Mouse (Mus musculus) megakaryocyte, embryonic 14.5 days (primary cell): Measurements from ENCODE around the gene Spink2. TPM values are rescaled to one million over a fixed set of nuclear protein-coding genes. Genes with fewer than 3 reads are reported as not detected.
A peak's percentile ranks its signal among the peaks of the same experiment; 100 is the strongest.
"Not testable (repeated sequence)": the region's sequence is repeated elsewhere in the genome, so short reads cannot be mapped to it uniquely, and the experiment has no call there.

Source experiments
- H3K27me3 ChIP-seq: replicated peaks from 2 replicates; pipeline ENCODE3; 2012; ENCODE audit warnings: inconsistent platforms
- H3K36me3 ChIP-seq: replicated peaks from 2 replicates; pipeline ENCODE3; 2012; ENCODE audit warnings: low read length, inconsistent platforms, mixed read lengths
- H3K4me1 ChIP-seq: 2 replicates; pipeline ENCODE4 v1.6.1; 2012; ENCODE audit warnings: inconsistent platforms
- H3K4me3 ChIP-seq: replicated peaks from 2 replicates; pipeline ENCODE3; 2012; ENCODE audit warnings: moderate library complexity, mild to moderate bottlenecking, inconsistent platforms
- H3K9me3 ChIP-seq: 2 replicates; pipeline ENCODE4 v1.6.1; 2012; ENCODE audit warnings: inconsistent platforms
- FLI1 ChIP-seq: IDR thresholded peaks from 2 replicates; pipeline ENCODE4 v1.6.1; 2012; ENCODE audit warnings: low read length, inconsistent platforms, mixed read lengths
- GATA1 ChIP-seq: IDR thresholded peaks from 3 replicates; pipeline ENCODE4 v1.6.1; 2012; ENCODE audit warnings: mixed read lengths, low read length, inconsistent platforms, borderline replicate concordance
- polyA plus RNA-seq: library from polyadenylated mRNA; stranded (reverse); fragments of >175 nt; gene quantifications from 2 replicates; pipeline ENCODE4 v1.2.3, GENCODE M21; 2012; ENCODE audit warnings: low replicate concordance; ENCODE audit not compliant: insufficient read depth

Spink2 gene
- polyA plus RNA-seq, 1 experiment = not detected

GRCm38 (mm10) chr5:77200695-77201094, 10.6 kb downstream of the Spink2 start:
- Histone ChIP-seq H3K4me3 (no peak overlapping the region), H3K9me3 (no peaks in the 10 kb centered on the region), H3K27me3 (peaks cover 3% of the 10 kb centered on the region), H3K4me1 (peaks cover 5% of the 10 kb centered on the region), H3K36me3 (no peaks in the 10 kb centered on the region)
- TF ChIP-seq GATA1 (no peak), FLI1 (no peak)

- H3K4me3 ChIP-seq = peak overlapping the region; percentile 34
Observed at GRCm38 (mm10) chr5:77193951-77194350, 17.3 kb downstream of the Spink2 start.

GRCm38 (mm10) chr5:77193266-77193665, 18.0 kb downstream of the Spink2 start:
- H3K4me1 ChIP-seq = peaks cover 18% of the 10 kb centered on the region
- TF ChIP-seq GATA1 (no peak), FLI1 (no peak)
- peak overlapping the region; percentile 42 for H3K4me3 ChIP-seq
- H3K9me3 ChIP-seq = peaks cover 10% of the 10 kb centered on the region
- peaks cover 3% of the 10 kb centered on the region for H3K27me3 ChIP-seq
- H3K36me3 ChIP-seq = no peaks in the 10 kb centered on the region

More at GRCm38 (mm10) chr5:77193951-77194350, 17.3 kb downstream of the Spink2 start:
- TF ChIP-seq FLI1 (no peak), GATA1 (no peak)
- Histone ChIP-seq H3K4me1 (peaks cover 18% of the 10 kb centered on the region), H3K27me3 (peaks cover 3% of the 10 kb centered on the region), H3K9me3 (peaks cover 6% of the 10 kb centered on the region), H3K36me3 (no peaks in the 10 kb centered on the region)

- H3K9me3 ChIP-seq = peaks cover 15% of the 10 kb centered on the region
Observed at GRCm38 (mm10) chr5:77191631-77192030, 19.6 kb downstream of the Spink2 start.

GRCm38 (mm10) chr5:77191106-77191505, 20.2 kb downstream of the Spink2 start:
- no peaks in the 10 kb centered on the region for H3K27me3 ChIP-seq
- H3K36me3 ChIP-seq = no peaks in the 10 kb centered on the region
- TF ChIP-seq FLI1 (no peak), GATA1 (no peak)
- H3K4me1 ChIP-seq = peaks cover 22% of the 10 kb centered on the region
- H3K4me3 ChIP-seq = no peak overlapping the region
- peaks cover 15% of the 10 kb centered on the region for H3K9me3 ChIP-seq

More at GRCm38 (mm10) chr5:77191631-77192030, 19.6 kb downstream of the Spink2 start:
- no peak overlapping the region for H3K4me3 ChIP-seq
- H3K36me3 ChIP-seq = no peaks in the 10 kb centered on the region
- TF ChIP-seq FLI1 = no peak
- no peak for TF ChIP-seq GATA1
- H3K27me3 ChIP-seq = peaks cover 3% of the 10 kb centered on the region
- peaks cover 22% of the 10 kb centered on the region for H3K4me1 ChIP-seq

GRCm38 (mm10) chr5:77188738-77189137, 22.5 kb downstream of the Spink2 start:
- TF ChIP-seq FLI1 = no peak
- TF ChIP-seq GATA1 = no peak
- peaks cover 23% of the 10 kb centered on the region for H3K4me1 ChIP-seq
- H3K36me3 ChIP-seq = no peaks in the 10 kb centered on the region
- H3K27me3 ChIP-seq = no peaks in the 10 kb centered on the region
- H3K4me3 ChIP-seq = no peak overlapping the region
- H3K9me3 ChIP-seq = peaks cover 15% of the 10 kb centered on the region

GRCm38 (mm10) chr5:77185351-77185750, 25.9 kb downstream of the Spink2 start:
- H3K9me3 ChIP-seq = peaks cover 15% of the 10 kb centered on the region
- H3K4me3 ChIP-seq = no peak overlapping the region
- no peak for TF ChIP-seq FLI1
- TF ChIP-seq GATA1 = no peak
- peaks cover 2% of the 10 kb centered on the region for H3K27me3 ChIP-seq
- H3K4me1 ChIP-seq = peaks cover 8% of the 10 kb centered on the region
- H3K36me3 ChIP-seq = no peaks in the 10 kb centered on the region

- not testable (repeated sequence) for H3K4me3 ChIP-seq, H3K4me1 ChIP-seq, H3K36me3 ChIP-seq, H3K9me3 ChIP-seq, H3K27me3 ChIP-seq
Observed at GRCm38 (mm10) chr5:77183876-77184275, 27.4 kb downstream of the Spink2 start.

GRCm38 (mm10) chr5:77183338-77183737, 27.9 kb downstream of the Spink2 start:
- TF ChIP-seq FLI1 (no peak), GATA1 (no peak)
- Histone ChIP-seq H3K4me3 (no peak overlapping the region), H3K4me1 (peaks cover 8% of the 10 kb centered on the region), H3K9me3 (peaks cover 5% of the 10 kb centered on the region; the same call in 1 of the 2 replicates), H3K36me3 (no peaks in the 10 kb centered on the region), H3K27me3 (peaks cover 9% of the 10 kb centered on the region)

- Histone ChIP-seq H3K4me3 (no peak overlapping the region), H3K4me1 (peaks cover 4% of the 10 kb centered on the region; the same call in 1 of the 2 replicates), H3K27me3 (peaks cover 14% of the 10 kb centered on the region), H3K9me3 (0 out of 2 replicates have a peak, but pooled peaks cover 2% of the 10 kb centered on the region), H3K36me3 (no peaks in the 10 kb centered on the region)
- TF ChIP-seq GATA1 (no peak), FLI1 (no peak)
Observed at GRCm38 (mm10) chr5:77181508-77181907, 29.8 kb downstream of the Spink2 start.

GRCm38 (mm10) chr5:77178976-77179375, 32.3 kb downstream of the Spink2 start:
- peaks cover 4% of the 10 kb centered on the region; the same call in 1 of the 2 replicates for H3K4me1 ChIP-seq
- 0 out of 2 replicates have a peak, but pooled peaks cover 5% of the 10 kb centered on the region for H3K9me3 ChIP-seq
- H3K4me3 ChIP-seq = no peak overlapping the region
- no peaks in the 10 kb centered on the region for H3K36me3 ChIP-seq
- peaks cover 19% of the 10 kb centered on the region for H3K27me3 ChIP-seq
- TF ChIP-seq GATA1 = no peak
- no peak for TF ChIP-seq FLI1
